Mouse (Mus musculus) limb, embryonic 10.5 days (tissue): Measurements from ENCODE around the gene Traf3ip2. TPM values are rescaled to one million over a fixed set of nuclear protein-coding genes. Genes with fewer than 3 reads are reported as not detected.

ENCODE experiments used
- DNase-seq: peaks from one replicate; pipeline ENCODE4 v3.0.0-alpha.2; 2017; ENCODE audit warnings: low spot score
- H3K27ac ChIP-seq: fragments of 300-500 bp; sonication (generic); 2 replicates; pipeline ENCODE4 v1.5.1; 2016; ENCODE audit warnings: mild to moderate bottlenecking
- H3K27me3 ChIP-seq: fragments of 300-500 bp; sonication (generic); 2 replicates; pipeline ENCODE4 v1.6.1; 2016; ENCODE audit warnings: low read depth, mild to moderate bottlenecking; ENCODE audit not compliant: poor library complexity, severe bottlenecking
- H3K36me3 ChIP-seq: fragments of 300-500 bp; sonication (generic); 2 replicates; pipeline ENCODE4 v1.6.1; 2016; ENCODE audit warnings: mild to moderate bottlenecking, moderate library complexity
- H3K4me1 ChIP-seq: fragments of 300-500 bp; sonication (generic); 2 replicates; pipeline ENCODE4 v1.6.1; 2016
- H3K4me3 ChIP-seq: fragments of 300-500 bp; sonication (generic); 2 replicates; pipeline ENCODE4 v1.5.1; 2016; ENCODE audit warnings: mild to moderate bottlenecking, moderate library complexity
- H3K9me3 ChIP-seq: fragments of 300-500 bp; sonication (generic); replicated peaks from 2 replicates; pipeline ENCODE4 v1.6.1; 2016; ENCODE audit warnings: mild to moderate bottlenecking
- WGBS: fragments of 180-500 bp; shearing (Covaris S2); methylation state at CpG from one replicate; pipeline ENCODE4 v1.1.7; 2016; 5-methylcytosine and 5-hydroxymethylcytosine counted together
- polyA plus RNA-seq: library from polyadenylated mRNA; unstranded; fragments of >200 nt; fragmentation: Nextera tagmentation; extraction: Ambion mirVana; gene quantifications from 2 replicates; pipeline ENCODE4 v1.2.1, GENCODE M21; 2016

The Traf3ip2 gene
- polyA plus RNA-seq, 1 experiment from 2014 or later, result 7.2 TPM

DNA sequence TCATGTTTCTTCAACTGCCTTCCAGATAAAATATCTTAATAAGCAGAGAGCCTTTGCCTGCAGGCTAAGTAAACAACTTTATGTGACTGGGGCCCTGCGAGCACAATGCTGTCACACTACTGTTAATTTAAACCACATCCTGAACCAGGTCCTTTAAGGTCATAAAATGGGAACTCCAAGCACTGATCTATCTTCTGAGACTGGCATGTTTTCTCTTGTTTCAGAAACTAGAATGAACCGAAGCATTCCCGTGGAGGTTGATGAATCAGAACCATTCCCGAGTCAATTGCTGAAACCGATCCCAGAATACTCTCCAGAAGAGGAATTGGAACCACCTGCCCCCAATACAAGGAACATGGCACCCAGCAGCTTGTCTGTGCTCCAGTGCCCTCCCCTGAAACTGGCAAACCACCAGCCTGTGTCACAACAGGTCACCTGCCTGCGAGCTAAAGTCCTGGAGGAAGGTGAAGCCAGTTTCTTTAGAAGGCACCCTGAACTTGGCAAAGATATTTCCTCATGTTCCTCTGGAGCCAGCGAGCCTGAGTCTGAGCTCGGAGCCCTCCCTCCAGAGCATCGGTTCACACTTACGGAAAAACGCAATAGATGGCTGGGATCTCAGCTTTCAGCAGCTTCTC, 13.0 kb downstream of the Traf3ip2 start:
- peaks cover 48% of the 10 kb centered on the region for H3K4me1 ChIP-seq
- H3K27me3 ChIP-seq, result no peaks in the 10 kb centered on the region
- no peak overlapping the region for H3K4me3 ChIP-seq
- peaks cover 19% of the 10 kb centered on the region for H3K36me3 ChIP-seq
- 61% methylated on average over 11 of the region's 11 CpGs for WGBS
- H3K27ac ChIP-seq, result peak overlapping the region; percentile 50; the same call in 1 of the 2 replicates
- no peak for DNase-seq
- H3K9me3 ChIP-seq, result no peaks in the 10 kb centered on the region

DNA sequence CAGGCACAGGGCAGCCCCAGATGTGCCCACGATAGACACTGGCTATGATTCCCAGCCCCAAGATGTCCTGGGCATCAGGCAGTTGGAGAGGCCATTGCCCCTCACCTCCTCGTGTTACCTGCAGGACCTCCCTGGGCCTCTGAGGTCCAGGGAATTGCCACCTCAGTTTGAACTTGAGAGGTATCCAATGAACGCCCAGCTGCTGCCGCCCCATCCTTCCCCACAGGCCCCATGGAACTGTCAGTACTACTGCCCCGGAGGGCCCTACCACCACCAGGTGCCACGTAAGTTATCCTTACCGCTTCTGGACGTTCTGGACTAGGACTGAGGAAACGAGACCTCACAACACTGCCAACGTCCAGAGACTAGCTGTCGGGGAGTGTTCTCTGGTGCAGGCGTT, 13.6 kb downstream of the Traf3ip2 start:
- WGBS, result 88% methylated on average over 12 of the region's 12 CpGs

DNA sequence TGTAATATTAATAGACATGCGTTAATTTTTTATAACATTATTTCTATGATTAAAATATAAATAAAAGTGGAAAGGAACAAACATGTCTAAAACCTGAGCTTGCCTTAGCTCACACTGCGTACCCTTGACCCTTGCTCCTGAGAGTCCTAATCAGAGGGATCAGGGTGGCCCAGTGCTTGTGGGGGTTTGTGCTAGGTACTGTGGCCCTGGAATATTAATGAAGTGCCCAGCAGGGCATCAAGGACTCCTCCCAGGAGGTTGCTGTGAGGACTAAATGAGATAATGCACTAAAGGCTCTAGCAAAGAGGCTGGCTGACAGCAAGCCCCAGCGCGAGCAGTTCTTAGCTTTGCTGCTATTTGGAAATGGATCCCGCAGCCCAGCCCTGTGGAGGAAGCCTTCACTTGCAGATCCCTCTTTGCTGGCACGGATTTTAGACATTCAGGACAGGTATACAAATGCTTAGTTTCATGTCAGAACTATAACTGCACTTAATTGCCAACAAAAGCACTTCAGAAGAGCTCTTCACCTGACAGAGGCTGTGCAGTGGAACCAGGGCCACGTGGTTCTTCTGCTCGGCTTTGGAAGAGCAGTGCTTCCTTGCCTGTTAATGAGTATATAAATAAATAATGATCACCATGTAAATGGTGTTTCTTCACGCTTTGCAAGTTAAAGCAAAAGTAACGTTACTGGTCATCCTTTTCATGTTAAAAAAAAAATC, 16.2 kb downstream of the Traf3ip2 start:
- peak overlapping the region; percentile 3; the same call in 1 of the 2 replicates for H3K27ac ChIP-seq
- no peak for DNase-seq

More for the DNA sequence above, 13.6 kb downstream of the Traf3ip2 start:
- Histone ChIP-seq H3K4me3 (no peak overlapping the region), H3K27ac (peak overlapping the region; percentile 50; the same call in 1 of the 2 replicates), H3K36me3 (peaks cover 12% of the 10 kb centered on the region), H3K9me3 (no peaks in the 10 kb centered on the region), H3K4me1 (peaks cover 54% of the 10 kb centered on the region), H3K27me3 (no peaks in the 10 kb centered on the region)
- DNase-seq, result no peak

DNA sequence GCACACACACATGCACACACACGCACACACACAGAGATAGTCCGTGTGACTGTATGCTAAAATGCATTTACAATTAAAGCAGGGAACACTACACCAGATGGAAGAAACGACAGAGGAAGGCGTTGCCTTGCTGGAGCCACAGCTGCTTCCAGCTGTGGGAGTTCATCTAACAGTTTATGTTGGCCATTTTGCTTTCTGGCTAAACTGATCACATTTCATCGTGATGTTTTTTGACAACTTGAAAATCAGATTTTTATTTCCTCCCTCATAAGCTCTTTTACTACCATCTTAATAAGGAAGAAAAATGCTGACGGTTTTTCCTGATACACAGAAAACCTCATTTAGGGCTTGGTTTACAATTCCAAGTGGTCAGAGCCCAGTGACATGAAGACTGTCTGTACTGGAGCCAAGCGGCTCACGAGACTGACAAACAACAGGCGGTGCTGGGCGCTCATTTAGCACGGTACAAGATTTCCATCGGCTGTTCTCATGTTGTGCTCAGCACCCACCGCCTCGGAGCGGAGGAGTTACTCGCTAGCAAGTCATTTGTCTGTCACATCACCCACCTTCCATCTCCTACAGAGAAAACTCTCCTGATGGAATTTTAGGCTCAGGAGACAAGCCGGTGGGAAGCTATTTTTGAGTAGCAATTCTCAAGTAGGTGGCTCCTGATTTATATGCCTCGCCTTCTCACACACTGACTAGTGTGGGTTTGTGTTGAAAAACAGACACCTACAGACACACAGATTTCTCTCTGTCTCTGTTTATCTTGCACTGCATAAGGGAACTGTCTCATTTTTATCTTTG, 17.2 kb downstream of the Traf3ip2 start:
- peak; percentile 39 for DNase-seq
- 51% methylated on average over 18 of the region's 18 CpGs for WGBS
- peaks cover 71% of the 10 kb centered on the region for H3K4me1 ChIP-seq
- H3K4me3 ChIP-seq, result no peak overlapping the region
- no peaks in the 10 kb centered on the region for H3K27me3 ChIP-seq
- peak overlapping the region; percentile 36; the same call in 1 of the 2 replicates for H3K27ac ChIP-seq
- H3K9me3 ChIP-seq, result no peaks in the 10 kb centered on the region
- H3K36me3 ChIP-seq, result peaks cover 12% of the 10 kb centered on the region

More for the DNA sequence above, 16.2 kb downstream of the Traf3ip2 start:
- Histone ChIP-seq H3K36me3 (peaks cover 6% of the 10 kb centered on the region), H3K4me3 (no peak overlapping the region), H3K9me3 (no peaks in the 10 kb centered on the region), H3K27me3 (no peaks in the 10 kb centered on the region), H3K4me1 (peaks cover 80% of the 10 kb centered on the region)
- 48% methylated on average over 10 of the region's 10 CpGs for WGBS

DNA sequence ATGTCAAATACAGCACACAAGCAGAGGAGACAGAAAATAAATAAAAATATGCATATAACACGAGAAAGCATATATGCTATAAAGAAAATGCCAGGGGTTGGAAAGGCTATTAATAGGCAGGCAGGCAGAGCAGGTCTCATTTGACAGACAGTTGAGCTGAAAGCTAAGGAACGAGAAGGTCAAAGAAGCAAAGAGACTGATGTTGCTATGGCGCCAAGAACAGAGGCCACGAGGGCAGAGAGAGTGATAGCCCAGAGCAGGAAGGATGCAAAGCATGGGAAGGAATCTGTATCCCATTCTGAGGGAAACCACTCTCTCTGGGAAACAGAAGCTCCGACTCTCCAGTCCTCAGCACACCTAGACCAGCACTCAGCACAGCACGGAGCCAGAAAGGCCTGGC, 18.1 kb downstream of the Traf3ip2 start:
- no peak for DNase-seq
- Histone ChIP-seq H3K27me3 (no peaks in the 10 kb centered on the region), H3K36me3 (peaks cover 17% of the 10 kb centered on the region), H3K27ac (peak overlapping the region; percentile 56; the same call in 1 of the 2 replicates), H3K4me3 (no peak overlapping the region), H3K4me1 (peaks cover 62% of the 10 kb centered on the region), H3K9me3 (no peaks in the 10 kb centered on the region)
- 55% methylated on average over 6 of the region's 6 CpGs for WGBS

DNA sequence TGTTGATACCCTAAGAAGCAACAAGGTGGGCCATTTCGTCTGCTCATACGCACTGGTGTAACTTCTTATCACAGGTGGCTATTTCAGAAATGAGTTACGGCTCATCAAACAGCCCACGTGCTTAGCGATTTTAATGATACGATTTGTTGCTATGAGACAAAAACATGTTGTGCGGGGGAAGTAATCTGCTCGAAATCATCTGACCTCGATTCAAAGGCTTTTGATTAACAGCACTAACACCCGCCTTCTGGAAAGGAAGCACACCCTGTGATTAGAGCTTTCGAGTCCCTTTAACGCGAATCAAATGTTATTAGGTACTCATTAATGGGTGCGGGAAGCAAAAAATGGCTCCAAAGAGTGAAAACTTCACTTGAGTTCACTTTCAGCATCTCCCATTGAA, 18.9 kb downstream of the Traf3ip2 start:
- Histone ChIP-seq H3K36me3 (peaks cover 14% of the 10 kb centered on the region), H3K4me1 (peaks cover 54% of the 10 kb centered on the region), H3K27me3 (no peaks in the 10 kb centered on the region), H3K9me3 (no peaks in the 10 kb centered on the region), H3K27ac (no peak overlapping the region), H3K4me3 (no peak overlapping the region)
- 55% methylated on average over 14 of the region's 14 CpGs for WGBS
- DNase-seq, result no peak

DNA sequence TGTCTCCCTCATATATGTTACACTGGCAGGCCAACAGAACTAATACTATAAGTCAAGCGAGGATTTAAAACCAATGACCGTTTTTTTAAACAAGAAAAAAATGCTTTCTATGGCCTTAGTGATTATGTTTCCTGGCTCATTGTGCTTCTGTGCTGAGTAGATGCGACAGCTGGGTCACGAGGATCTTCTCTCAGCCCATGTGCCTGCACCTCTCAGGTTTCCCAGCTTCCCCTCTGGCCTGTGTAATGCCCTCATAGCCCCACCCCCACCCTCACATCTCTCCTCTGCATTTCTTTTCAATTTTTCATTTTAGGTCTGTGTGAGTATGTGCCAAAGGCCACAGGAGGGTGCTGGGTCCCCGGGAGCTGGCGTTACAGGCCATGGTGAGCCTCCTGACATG, 20.6 kb downstream of the Traf3ip2 start:
- Histone ChIP-seq H3K27ac (0 out of 2 replicates have a peak overlapping the region, but pooled peaks have one; percentile 28), H3K36me3 (peaks cover 24% of the 10 kb centered on the region), H3K4me1 (peaks cover 65% of the 10 kb centered on the region), H3K27me3 (no peaks in the 10 kb centered on the region), H3K9me3 (no peaks in the 10 kb centered on the region), H3K4me3 (no peak overlapping the region)
- DNase-seq, result no peak
- 81% methylated on average over 6 of the region's 6 CpGs for WGBS

DNA sequence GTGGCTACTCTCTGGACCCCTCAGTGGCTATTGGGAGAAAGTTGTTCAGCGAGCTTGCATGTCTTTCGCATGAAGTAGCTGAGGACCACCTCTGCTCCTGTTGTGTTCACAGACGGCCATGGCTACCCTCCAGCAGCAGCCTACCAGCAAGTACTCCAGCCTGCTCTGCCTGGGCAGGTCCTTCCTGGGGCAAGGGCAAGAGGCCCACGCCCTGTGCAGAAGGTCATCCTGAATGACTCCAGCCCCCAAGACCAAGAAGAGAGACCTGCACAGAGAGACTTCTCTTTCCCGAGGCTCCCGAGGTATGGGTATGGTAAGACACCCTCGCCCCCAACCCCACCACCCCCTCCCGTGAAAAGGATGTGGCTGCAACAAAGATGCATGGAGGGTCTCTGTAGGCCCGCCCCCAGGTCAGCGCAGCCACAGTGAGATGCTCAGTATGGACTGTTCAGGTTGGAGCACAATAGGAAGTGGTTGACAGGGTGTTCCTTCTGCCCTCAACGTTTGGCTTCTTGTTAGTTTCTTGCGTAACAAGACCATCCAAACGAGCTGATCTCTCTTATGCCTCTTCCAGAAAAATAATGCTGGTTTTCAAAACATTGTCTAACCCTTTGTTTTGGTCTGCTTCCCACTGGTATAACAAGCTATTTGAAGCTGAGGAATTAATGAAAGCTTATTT, 21.8 kb downstream of the Traf3ip2 start:
- Histone ChIP-seq H3K4me3 (no peak overlapping the region), H3K27me3 (no peaks in the 10 kb centered on the region), H3K4me1 (peaks cover 68% of the 10 kb centered on the region), H3K36me3 (peaks cover 24% of the 10 kb centered on the region), H3K9me3 (no peaks in the 10 kb centered on the region), H3K27ac (peak overlapping the region; percentile 1; the same call in 1 of the 2 replicates)
- WGBS, result 93% methylated on average over 13 of the region's 13 CpGs
- DNase-seq, result no peak

DNA sequence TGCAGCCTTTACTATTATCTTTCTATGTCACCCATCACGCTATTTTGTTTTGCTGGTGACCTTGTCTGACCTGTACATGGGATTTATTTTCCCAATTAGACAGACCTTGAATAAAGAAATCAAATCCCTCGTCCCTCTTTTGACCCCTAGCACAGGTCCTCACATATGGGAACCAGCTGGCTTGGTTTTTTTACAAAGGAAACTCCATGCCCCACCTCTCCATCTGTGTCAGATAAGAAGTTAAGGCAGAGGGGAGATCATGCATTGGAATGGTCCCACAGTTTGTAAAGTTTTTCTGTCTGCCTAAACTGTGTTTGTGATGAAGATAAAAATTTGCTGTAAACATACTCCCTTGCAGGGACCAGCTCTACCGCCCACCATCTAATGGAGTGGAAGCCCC, 26.1 kb downstream of the Traf3ip2 start:
- H3K27me3 ChIP-seq, result no peaks in the 10 kb centered on the region
- 13% methylated on average over 3 of the region's 3 CpGs for WGBS
- peak; percentile 41 for DNase-seq
- H3K36me3 ChIP-seq, result peaks cover 33% of the 10 kb centered on the region
- H3K4me3 ChIP-seq, result peak overlapping the region; percentile 9; the same call in 1 of the 2 replicates
- H3K4me1 ChIP-seq, result peaks cover 47% of the 10 kb centered on the region
- H3K27ac ChIP-seq, result peak overlapping the region; percentile 57
- no peaks in the 10 kb centered on the region for H3K9me3 ChIP-seq

DNA sequence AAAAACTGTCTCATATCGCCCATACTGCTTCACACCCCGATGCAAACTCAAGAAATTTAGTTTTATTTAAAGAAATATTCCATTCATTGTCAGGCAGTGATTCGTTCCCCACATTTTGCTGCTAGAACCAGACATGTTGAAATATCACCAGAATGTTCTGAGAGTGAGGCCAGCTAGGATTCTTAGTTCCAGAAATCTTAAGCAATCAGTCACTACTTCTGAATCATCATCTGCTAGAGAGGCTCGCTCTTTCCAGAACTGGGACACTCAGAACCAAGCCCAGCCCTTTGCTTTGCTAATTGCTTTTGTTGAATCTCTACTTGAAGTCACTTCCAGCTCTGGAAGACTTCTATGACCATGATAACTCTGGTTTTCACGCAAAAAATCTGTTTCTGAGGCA, 27.0 kb downstream of the Traf3ip2 start:
- no peaks in the 10 kb centered on the region for H3K27me3 ChIP-seq
- DNase-seq, result no peak
- 82% methylated on average over 5 of the region's 5 CpGs for WGBS
- H3K27ac ChIP-seq, result peak overlapping the region; percentile 57; the same call in 1 of the 2 replicates
- H3K4me1 ChIP-seq, result peaks cover 47% of the 10 kb centered on the region
- peaks cover 28% of the 10 kb centered on the region for H3K36me3 ChIP-seq
- no peaks in the 10 kb centered on the region for H3K9me3 ChIP-seq
- H3K4me3 ChIP-seq, result no peak overlapping the region

DNA sequence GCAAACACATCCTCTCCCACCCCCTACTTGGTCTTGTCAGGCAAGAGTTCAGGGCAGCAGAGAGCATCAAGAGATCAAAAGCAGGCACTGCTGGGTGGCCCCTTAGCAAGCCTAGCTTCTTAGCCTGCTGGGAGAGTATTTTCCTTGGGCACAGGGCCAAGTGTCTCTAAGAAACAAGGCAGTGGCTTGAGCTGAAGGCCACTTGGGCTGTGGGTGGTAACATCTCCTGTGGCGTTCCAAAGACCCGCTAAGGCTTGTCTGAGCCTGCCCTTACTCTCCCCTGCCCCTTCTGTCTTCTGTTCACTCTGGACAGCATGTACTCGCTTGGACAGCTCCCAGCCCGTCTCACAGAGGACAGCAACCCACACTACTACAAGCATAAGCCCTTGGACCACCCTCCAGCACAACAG, 28.1 kb downstream of the Traf3ip2 start:
- peak overlapping the region; percentile 57 for H3K27ac ChIP-seq
- no peaks in the 10 kb centered on the region for H3K27me3 ChIP-seq
- peak; percentile 38 for DNase-seq

More for the DNA sequence above, 28.1 kb downstream of the Traf3ip2 start:
- Histone ChIP-seq H3K4me1 (peaks cover 50% of the 10 kb centered on the region), H3K36me3 (peaks cover 22% of the 10 kb centered on the region), H3K9me3 (no peaks in the 10 kb centered on the region), H3K4me3 (no peak overlapping the region)
- 12% methylated on average over 4 of the region's 4 CpGs for WGBS
